Mouse (Mus musculus) megakaryocyte-erythroid progenitor cell, adult 5 weeks (primary cell): ENCODE measurements around the gene Asns. TPM values are rescaled to one million over a fixed set of nuclear protein-coding genes. Genes with fewer than 3 reads are reported as not detected.

Experiments used
- polyA plus RNA-seq: library from polyadenylated mRNA; stranded (reverse); fragments of >175 nt; gene quantifications from 2 replicates; pipeline ENCODE4 v1.2.3, GENCODE M21; 2012

The Asns gene
- 4.3 and 9.2 TPM in 2 replicates for polyA plus RNA-seq

GRCm38 (mm10) chr6:7692884-7693585 lies at the start of gene Asns:
TSS of gene Asns (minus strand) at chr6:7693254.

Other genes starting within 250 kb of the Asns start
- gene Tac1, start 138.4 kb downstream of the Asns start, polyA plus RNA-seq = not detected in 2 replicates
- gene C1galt1, start 151.6 kb upstream of the Asns start, polyA plus RNA-seq = 2.4 and 3.2 TPM in 2 replicates